Mouse (Mus musculus): ENCODE measurements around the gene Gm13289. TPM values are rescaled to one million over a fixed set of nuclear protein-coding genes. Genes with fewer than 3 reads are reported as not detected.
"Not testable (repeated sequence)": the region's sequence is repeated elsewhere in the genome, so short reads cannot be mapped to it uniquely, and the experiment has no call there.

Gm13289 gene
- not detected for total RNA-seq (2022)

DNA sequence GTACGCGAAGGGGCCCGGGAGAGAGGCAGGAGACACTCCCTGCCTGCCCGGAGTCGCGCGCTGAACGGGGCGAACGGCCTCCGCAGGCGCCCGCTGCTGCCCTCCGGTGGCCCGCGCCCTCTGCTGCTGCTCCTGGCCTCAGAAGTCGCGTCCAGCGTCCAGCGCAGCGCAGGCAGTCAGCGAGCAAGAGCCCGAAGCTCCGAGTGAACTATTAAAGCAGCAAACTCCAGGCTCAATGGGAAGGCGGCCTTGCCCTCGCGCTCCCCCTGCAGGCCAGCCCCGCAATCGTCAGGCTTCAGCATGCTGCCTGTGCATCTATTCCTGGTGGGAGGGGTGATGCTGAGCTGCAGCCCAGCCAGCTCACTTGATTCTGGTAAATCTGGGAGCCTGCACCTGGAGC is at the start of gene Gm13289:
Gene Gm13289 (plus strand): TSS at position 301 of the 400 bp plus-strand sequence.
- not testable (repeated sequence) for DNase-seq (ENCODE audit: low spot score in 2 of 2)

DNA sequence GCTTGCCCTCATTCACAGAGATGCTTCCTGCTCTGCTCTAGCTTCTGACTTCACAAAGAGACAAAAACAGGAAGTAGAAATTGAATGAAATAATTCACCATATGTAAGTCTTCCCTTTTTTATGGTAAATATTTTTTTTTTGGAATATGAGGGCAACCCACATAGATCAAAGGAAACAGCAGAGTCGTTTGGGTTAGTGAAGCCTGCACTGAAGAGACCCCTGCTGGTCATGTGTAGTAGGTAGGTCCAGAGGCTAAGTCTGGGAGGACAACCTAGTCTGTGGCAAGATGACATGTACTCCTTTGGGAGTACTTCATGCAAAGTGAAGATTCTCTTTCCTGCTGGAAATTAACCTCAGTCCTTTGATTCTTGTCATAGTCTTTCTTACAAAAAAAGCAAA is 49.4 kb upstream of the Gm13289 start:
- no peak for DNase-seq (ENCODE audit: low spot score in 2 of 2)

DNA sequence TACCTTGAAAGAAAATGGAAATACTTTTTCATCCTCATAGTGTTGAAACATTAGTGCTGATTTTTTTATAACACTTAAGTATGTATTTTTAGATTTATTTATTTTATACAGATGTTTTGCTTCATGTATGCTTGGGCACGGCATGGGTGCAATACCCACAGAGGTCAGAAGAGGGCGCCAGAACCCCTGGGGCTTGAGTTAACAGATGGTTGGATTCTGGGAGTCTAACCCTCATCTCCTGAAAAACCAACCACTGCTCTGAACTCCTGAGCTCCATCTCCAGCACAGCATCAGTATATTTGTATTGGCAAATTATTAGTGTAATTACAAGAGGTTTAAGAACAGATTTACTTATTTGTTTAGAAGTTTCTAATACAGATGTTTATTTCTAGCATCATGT is 38.2 kb upstream of the Gm13289 start:
- peak in 1 of 2 experiments; percentile 58 for DNase-seq (ENCODE audit: low spot score in 2 of 2)

DNA sequence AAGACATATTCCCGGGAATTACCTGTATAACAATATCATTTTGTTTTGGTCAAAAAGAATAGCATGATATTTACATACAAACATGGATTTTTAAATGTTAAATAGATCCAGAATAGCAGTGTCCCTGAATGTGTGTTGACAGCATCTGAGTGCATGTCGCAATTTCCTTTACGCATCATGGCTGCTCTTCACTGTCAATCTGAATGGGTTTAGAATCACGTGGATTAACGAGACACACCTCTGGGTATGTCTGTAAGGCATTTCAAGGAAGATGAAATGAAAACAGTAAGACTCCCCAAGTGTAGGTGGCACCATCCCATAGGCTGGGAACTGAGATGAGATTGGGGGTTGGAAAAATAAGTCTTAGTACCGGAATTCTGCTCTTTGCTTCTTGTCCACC is 37.7 kb upstream of the Gm13289 start:
- no peak for DNase-seq (ENCODE audit: low spot score in 2 of 2)

DNA sequence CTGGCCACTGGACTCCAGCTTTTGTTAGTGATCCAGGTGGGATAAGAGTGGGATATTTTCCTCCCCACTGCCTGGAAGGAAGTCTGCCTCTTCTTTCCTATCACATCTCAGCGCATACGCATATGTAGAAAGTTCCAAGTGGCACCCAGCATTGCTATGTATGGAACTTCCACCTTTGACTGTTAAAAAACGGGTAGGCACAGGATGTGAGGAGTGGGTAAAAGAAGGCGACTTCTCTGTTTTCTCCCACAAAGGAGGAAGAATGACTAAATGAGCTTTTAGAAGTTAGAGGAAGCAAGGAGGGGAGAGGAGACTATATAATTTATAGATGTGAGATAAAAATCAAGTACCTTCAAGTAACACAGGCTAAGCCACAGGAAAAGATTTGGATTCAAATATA is 35.3 kb upstream of the Gm13289 start:
- no peak for DNase-seq (ENCODE audit: low spot score in 2 of 2)

DNA sequence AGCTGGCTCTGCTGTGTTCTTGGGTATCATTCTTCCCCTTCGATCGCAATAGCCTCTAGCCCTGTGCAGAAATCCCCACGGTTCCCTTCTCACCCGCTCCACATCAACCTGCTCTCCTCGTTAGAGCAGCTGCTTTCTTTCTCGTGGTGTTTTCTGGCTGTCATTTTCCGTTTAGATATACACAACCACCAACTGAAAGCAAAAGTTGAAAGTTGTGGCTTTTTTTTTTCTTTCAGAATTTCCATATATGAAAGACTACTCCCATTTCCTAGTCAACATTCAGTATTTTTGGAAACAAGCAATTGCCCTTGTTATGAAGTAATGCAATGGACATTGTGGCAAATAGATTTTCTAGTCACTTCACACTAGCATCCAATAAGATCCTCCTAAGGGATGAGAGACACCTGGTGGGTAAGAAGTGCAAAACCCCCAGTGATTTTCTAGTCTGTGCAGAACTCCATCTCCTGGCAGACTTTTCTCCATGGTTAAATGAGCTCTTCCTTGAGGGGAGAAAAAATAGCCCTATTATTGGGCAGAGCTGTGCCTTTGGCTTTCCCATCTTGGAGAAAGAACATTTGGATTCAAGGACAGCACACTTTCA is 33.9 kb upstream of the Gm13289 start:
- no peak for DNase-seq (ENCODE audit: low spot score in 2 of 2)

DNA sequence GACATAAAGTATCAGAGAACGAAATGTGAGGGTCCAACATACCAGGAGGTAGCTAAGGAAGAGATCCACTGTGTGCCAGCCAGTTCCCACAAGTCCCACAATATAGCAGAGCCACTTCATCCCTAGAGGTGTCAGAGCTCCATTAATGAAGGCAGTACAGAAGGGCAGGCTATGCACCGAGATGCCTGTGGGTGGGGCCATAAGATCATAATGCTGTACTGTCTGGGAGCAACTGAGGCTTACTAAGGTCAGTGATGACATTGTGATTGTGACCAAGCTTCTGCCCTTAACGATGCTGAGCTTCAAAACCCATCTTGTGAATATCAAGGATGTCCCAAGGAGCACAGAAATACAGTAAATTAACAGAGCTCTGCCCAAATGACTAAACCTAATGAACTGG is 32.5 kb upstream of the Gm13289 start:
- no peak for DNase-seq (ENCODE audit: low spot score in 2 of 2)

DNA sequence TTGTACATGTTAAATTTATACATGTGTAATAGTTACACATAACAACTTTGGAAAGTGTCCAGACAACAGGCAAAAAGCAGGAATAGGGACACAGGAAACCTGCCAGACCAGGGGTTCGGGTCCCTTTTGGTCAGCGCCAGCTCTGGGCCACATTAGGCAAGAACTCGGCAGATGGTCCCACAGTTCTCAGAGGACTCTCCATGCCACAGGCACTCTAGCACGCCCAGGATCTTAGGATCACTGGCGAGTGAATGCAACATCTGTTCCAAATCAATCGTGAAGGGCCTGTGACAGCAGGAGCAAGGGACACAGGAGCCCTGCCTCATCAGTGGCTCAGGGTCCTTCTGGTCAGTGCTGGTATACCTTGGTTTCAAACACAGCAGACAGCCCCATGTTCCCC is 26.8 kb upstream of the Gm13289 start:
- DNase-seq (ENCODE audit: low spot score in 2 of 2): no peak

DNA sequence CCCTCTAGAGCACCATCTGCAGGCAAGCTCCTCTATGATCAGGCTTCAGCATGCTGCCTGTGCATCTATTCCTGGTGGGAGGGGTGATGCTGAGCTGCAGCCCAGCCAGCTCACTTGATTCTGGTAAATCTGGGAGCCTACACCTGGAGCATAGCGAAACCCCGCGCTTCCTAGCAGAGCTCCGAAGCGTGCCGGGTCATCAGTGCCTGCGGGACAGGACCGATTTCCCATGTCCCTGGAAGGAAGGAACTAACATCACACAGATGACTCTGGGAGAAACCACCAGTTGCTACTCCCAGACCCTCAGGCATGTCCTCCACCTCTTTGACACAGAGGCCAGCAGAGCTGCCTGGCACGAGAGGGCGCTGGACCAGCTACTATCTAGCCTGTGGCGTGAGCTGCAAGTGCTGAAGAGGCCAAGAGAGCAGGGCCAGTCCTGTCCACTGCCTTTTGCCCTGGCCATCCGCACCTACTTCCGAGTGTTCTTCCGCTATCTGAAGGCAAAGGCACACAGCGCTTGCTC is 21.8 kb upstream of the Gm13289 start, which contains the start of gene Gm13271:
Gene Gm13271 (plus strand): TSS at position 51 of the 523 bp plus-strand sequence.
- peak; percentile 76 to 80 for DNase-seq (ENCODE audit: low spot score in 2 of 2)

DNA sequence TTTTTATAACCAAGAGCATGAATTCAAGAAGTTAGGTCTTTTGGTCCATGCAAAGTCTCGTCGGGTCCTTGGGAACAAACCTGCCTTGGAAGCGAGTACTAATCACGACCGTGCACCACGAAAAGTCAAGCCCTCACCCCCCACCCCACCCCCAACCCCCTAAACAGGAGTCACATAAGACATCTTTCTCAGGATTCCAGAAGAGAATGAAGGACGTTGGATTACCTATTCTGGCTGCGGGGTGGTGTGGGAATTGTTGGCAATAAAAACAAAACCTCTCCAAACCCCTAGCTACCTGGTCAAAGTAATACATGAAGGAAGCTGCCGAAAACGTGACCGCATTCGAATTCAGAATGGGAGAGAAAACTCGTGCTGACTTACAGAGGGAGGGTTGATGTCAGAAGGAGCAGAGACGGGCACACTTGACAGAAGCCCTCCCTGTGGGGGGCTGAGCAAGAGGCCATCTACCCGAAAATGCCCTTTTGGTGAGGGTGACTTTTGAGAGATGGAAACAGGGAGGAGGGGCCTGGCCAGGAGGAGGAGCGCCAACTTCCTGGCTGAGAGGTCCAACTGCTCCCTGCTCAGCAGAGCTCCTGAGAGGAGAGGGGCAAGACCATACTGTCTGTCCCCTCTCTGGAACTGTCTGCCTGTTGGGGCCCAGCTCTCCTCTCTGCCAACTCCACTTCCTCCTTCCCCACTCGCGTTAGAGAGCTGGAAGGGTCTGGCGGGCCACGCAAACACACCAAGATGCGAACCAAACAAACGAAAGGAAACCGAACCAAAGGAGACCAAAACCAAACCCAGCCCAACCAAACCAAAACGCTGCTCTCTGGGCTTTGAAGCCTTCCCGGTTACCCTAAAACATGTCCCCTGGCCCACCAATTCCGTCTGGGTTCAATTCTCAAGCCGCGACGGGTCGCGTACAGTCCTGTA is 19.9 kb upstream of the Gm13289 start:
- DNase-seq (ENCODE audit: low spot score in 2 of 2): not testable (repeated sequence)

DNA sequence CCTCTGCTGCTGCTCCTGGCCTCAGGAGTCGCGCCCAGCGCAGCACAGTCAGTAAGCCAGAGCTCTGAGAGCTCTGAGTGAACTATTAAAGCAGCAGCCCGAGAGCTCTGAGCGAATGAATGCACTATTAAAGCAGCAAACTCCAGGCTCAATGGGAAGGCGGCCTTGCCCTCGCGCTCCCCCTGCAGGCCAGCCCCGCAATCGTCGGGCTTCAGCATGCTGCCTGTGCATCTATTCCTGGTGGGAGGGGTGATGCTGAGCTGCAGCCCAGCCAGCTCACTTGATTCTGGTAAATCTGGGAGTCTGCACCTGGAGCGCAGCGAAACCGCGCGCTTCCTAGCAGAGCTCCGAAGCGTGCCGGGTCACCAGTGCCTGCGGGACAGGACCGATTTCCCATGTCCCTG is 19.1 kb upstream of the Gm13289 start:
- DNase-seq (ENCODE audit: low spot score in 2 of 2): peak; percentile 93 to 98

DNA sequence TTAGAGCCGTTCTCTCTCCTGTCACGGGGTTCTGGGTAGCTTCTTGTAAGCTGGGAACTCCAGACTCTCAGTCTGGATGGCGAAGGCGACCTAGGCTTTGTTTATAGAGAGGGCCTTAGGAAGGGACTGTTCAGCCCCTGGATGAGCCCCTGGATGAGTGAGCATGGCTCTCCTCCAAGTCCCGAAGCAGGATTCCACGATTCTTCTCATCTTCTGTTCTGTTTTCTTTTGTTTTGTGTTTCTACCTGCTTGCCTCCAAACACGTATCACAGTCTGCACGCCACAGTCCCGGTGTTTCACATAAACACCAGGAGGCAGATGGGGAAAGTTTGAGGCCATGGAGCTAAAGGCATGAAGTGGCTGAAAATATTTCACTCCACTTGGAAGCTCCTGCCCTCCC is 18.0 kb upstream of the Gm13289 start:
- DNase-seq (ENCODE audit: low spot score in 2 of 2): peak; percentile 13 to 26

DNA sequence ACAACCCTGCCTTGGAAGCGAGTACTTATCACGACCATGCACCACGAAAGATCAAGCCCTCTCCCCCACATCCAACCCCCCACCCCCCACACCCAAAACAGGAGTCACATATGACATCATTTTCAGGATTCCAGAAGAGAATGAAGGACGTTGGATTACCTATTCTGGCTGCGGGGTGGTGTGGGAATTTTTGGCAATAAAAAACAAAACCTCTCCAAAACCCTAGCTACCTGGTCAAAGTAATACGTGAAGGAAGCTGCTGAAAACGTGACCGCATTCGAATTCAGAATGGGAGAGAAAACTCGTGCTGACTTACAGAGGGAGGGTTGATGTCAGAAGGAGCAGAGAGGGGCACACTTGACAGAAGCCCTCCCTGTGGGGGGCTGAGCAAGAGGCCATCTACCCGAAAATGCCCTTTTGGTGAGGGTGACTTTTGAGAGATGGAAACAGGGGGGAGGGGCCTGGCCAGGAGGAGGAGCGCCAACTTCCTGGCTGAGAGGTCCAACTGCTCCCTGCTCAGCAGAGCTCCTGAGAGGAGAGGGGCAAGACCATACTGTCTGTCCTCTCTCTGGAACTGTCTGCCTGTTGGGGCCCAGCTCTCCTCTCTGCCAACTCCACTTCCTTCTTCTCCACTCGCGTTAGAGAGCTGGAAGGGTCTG is 17.0 kb upstream of the Gm13289 start, which contains the start of gene Gm13283:
Gene Gm13283 (plus strand): TSS at position 510 of the 659 bp plus-strand sequence.
- DNase-seq (ENCODE audit: low spot score in 2 of 2): peak; percentile 18 to 55

DNA sequence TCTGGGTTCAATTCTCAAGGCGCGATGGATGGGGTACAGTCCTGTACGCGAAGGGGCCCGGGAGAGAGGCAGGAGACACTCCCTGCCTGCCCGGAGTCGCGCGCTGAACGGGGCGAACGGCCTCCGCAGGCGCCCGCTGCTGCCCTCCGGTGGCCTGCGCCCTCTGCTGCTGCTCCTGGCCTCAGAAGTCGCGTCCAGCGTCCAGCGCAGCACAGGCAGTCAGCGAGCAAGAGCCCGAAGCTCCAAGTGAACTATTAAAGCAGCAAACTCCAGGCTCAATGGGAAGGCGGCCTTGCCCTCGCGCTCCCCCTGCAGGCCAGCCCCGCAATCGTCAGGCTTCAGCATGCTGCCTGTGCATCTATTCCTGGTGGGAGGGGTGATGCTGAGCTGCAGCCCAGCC is 16.3 kb upstream of the Gm13289 start:
- peak; percentile 22 to 34 for DNase-seq (ENCODE audit: low spot score in 2 of 2)

DNA sequence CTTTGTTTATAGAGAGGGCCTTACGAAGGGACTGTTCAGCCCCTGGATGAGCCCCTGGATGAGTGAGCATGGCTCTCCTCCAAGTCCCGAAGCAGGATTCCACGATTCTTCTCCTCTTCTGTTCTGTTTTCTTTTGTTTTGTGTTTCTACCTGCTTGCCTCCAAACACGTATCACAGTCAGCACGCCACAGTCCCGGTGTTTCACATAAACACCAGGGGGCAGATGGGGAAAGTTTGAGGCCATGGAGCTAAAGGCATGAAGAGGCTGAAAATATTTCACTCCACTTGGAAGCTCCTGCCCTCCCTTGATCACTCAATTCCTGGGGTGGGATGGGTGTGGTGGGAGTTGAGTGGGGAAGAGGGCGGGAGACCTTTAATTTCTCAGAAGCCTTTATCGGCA is 14.9 kb upstream of the Gm13289 start:
- peak; percentile 70 to 80 for DNase-seq (ENCODE audit: low spot score in 2 of 2)

DNA sequence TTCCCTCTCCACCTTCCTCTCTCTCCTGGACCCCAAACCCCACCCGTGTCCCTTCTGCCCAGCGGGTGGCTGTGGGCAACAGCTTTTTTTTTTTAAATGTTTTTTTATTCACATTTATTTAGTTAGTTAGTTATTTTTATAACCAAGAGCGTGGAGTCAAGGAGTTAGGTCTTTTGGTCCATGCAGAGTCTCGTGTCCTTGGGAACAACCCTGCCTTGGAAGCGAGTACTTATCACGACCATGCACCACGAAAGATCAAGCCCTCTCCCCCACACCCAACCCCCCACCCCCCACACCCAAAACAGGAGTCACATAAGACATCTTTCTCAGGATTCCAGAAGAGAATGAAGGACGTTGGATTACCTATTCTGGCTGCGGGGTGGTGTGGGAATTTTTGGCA is 14.4 kb upstream of the Gm13289 start:
- peak in 1 of 2 experiments; percentile 25 for DNase-seq (ENCODE audit: low spot score in 2 of 2)

DNA sequence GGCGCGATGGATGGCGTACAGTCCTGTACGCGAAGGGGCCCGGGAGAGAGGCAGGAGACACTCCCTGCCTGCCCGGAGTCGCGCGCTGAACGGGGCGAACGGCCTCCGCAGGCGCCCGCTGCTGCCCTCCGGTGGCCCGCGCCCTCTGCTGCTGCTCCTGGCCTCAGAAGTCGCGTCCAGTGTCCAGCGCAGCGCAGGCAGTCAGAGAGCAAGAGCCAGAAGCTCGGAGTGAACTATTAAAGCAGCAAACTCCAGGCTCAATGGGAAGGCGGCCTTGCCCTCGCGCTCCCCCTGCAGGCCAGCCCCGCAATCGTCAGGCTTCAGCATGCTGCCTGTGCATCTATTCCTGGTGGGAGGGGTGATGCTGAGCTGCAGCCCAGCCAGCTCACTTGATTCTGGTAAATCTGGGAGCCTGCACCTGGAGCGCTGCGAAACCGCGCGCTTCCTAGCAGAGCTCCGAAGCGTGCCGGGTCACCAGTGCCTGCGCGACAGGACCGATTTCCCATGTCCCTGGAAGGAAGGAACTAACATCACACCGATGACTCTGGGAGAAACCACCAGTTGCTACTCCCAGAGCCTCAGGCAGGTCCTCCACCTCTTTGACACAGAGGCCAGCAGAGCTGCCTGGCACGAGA is 13.2 kb upstream of the Gm13289 start:
- DNase-seq (ENCODE audit: low spot score in 2 of 2): not testable (repeated sequence)

DNA sequence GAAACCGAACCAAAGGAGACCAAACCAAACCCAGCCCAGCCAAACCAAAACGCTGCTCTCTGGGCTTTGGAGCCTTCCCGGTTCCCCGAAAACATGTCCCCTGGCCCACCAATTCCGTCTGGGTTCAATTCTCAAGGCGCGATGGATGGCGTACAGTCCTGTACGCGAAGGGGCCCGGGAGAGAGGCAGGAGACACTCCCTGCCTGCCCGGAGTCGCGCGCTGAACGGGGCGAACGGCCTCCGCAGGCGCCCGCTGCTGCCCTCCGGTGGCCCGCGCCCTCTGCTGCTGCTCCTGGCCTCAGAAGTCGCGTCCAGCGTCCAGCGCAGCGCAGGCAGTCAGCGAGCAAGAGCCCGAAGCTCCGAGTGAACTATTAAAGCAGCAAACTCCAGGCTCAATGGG is 3.2 kb upstream of the Gm13289 start, which contains the start of gene Gm13290:
Gene Gm13290 (plus strand): TSS at position 301 of the 400 bp plus-strand sequence.
- not testable (repeated sequence) for DNase-seq (ENCODE audit: low spot score in 2 of 2)

DNA sequence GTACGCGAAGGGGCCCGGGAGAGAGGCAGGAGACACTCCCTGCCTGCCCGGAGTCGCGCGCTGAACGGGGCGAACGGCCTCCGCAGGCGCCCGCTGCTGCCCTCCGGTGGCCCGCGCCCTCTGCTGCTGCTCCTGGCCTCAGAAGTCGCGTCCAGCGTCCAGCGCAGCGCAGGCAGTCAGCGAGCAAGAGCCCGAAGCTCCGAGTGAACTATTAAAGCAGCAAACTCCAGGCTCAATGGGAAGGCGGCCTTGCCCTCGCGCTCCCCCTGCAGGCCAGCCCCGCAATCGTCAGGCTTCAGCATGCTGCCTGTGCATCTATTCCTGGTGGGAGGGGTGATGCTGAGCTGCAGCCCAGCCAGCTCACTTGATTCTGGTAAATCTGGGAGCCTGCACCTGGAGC is 2.8 kb downstream of the Gm13289 start, which contains the start of gene Gm13272:
Gene Gm13272 (plus strand): TSS at position 301 of the 400 bp plus-strand sequence.
- DNase-seq (ENCODE audit: low spot score in 2 of 2): not testable (repeated sequence)

DNA sequence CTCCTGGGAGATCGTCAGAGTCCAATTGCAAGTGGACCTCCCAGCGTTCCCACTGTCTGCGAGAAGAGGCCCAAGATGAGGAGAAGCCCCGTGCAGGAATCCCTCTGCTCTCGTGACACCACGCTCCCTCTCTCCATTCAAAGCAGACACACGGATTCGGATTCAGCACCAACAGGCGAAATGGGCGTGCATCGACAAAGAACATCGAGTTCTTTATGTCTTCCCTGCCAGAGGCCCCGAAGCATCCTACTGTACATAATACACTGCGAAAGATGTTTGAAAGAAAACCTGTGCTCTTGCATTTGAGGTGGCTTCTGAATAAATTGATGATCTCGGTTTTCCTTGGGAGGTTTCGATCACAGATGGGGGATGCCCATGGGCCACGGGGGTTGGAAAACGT is 3.6 kb downstream of the Gm13289 start:
- DNase-seq (ENCODE audit: low spot score in 2 of 2): not testable (repeated sequence)

DNA sequence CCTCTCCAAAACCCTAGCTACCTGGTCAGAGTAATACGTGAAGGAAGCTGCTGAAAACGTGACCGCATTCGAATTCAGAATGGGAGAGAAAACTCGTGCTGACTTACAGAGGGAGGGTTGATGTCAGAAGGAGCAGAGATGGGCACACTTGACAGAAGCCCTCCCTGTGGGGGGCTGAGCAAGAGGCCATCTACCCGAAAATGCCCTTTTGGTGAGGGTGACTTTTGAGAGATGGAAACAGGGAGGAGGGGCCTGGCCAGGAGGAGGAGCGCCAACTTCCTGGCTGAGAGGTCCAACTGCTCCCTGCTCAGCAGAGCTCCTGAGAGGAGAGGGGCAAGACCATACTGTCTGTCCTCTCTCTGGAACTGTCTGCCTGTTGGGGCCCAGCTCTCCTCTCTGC is 5.1 kb downstream of the Gm13289 start, which contains the start of gene Ifnz:
Gene Ifnz (plus strand): TSS at position 301 of the 400 bp plus-strand sequence.
- not testable (repeated sequence) for DNase-seq (ENCODE audit: low spot score in 2 of 2)
